Mouse (Mus musculus): ENCODE results near the gene Abhd8.

Abhd8 gene

DNA sequence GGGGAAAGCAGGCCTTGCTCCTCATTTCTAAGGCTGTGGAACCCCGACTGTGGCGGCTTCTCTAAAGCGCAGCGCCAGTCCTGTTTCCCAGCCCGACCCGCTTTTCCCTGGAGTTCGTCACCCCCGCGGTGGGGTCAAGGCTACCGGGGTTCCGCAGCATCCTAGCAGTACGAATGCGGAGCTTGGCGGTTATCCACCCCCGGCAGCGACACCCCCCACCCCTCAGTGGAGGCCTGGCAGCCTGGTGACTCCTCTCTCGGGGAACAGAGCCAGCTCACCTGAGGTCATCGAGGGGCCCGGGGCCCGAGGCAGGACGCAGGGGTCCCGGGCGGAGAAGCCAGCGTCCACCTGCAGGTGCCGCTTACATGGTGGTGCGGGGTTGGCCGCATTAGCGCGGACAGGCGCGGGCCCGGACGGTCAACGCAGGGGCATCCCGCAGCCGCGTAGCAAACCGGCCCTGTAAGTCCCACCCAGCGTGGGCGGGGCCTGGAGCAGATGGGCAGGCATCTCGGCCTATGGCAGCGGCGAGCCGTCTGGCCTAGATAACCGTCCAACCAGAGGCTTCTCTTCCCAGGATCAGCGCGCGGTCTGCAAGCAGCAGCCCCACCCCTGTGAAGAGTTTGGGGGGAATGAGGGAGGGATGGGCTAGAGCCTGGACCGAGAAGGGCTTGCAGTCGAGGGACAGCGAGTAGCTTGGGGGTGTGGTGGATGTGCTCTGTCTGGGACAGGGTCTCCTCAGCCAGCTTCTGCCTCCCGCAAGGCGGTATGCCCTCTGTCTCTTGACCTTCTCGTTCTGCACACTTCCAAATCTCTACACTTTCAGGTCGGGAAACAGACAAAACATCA lies at the start of gene Abhd8:
Gene Abhd8 (minus strand): TSS at position 468 of the 846 bp plus-strand sequence.
- peak; percentile 98 to 99 for DNase-seq (ENCODE audit: inconsistent age in 2 of 2, low spot score in 1 of 2)

DNA sequence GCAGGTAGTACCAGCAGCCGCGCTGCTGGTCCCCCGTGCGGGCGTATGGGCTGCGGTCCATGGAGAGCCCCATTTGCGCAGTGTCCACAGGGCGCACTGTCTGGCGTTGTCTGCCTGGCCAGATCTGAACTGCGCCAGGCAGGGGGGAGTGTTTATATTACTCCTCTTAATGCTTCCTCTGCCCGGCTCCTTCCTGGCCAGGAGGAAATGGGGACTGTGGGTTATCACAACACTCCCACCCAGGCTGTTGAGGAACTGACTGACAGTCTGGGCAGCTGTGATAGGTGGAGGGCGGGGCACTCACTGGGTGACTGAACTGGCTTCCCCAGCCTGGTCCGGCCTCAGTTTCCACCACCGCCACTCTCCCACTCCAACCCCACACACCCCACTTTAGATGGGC lies 48.2 kb upstream of the Abhd8 start, which contains the start of gene Plvap:
Gene Plvap (minus strand): TSS at position 109 of the 400 bp plus-strand sequence.
- DNase-seq (ENCODE audit: inconsistent age in 2 of 2, low spot score in 1 of 2): peak in 1 of 2 experiments; percentile 64

DNA sequence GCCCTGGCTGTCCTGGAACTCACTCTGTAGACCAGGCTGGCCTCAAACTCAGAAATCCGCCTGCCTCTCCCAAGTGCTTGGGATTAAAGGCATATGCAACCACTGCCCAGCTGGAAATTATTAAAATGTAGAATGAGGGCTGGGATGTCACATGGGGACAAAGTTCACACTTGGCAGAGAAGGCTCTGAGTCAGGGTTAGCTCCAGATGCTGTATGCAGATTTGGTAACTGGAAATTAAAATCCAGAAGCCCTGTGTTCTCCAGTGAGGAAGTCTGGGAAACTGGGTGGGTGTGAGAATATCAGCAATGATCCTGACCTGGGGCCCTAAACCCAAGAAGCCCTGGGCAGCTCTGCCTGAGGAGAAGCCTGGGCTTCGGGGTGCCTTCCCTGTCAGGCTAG lies 45.9 kb upstream of the Abhd8 start:
- DNase-seq (ENCODE audit: inconsistent age in 2 of 2, low spot score in 1 of 2): no peak

DNA sequence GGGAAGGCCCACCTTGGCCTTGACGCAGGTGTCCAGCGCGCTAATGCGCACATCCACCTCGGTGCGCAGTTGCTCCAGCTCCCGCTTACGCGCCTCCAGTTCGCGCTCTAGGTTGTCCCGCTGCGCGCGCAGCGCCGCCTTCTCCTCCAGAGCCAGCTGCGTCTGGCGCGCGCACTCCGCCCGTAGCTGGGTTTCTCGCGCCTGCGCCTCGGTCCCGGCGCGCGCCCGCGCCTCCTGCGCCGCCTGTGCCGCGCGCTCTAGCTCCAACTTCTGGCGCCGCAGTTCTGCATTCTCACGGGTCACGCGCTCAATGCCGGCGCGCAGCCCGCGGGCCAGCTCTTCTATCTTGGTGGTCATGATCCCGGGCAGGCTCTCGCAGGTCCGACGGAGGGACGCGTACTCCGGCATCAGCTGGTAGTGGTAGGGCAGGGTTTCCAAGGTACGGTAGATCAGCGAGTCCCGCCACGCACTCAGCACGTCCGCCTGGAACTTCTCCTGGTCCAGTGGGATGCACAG lies 44.2 kb upstream of the Abhd8 start:
- peak; percentile 78 to 92 for DNase-seq (ENCODE audit: inconsistent age in 2 of 2, low spot score in 1 of 2)

DNA sequence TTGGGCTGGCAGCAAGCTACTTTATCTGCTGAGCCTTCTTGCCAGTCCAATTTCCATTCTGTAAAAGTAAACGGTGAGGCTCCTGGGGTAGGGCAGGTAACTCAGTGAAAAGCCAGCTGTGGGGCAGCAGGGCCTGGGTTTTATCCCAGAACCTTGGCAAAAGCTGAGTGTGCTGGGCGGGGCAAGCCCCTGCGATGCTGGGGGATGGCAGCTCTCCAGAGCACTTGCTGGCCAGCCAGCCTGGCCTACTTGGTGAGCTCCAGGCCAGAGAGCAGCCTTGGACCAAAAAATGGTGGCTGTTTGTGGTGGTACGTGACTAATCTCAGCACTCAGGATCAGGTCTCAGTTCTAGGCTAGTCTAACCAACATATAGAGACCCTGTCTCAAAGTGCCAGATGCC lies 42.5 kb upstream of the Abhd8 start:
- peak in 1 of 2 experiments; percentile 73 for DNase-seq (ENCODE audit: inconsistent age in 2 of 2, low spot score in 1 of 2)

DNA sequence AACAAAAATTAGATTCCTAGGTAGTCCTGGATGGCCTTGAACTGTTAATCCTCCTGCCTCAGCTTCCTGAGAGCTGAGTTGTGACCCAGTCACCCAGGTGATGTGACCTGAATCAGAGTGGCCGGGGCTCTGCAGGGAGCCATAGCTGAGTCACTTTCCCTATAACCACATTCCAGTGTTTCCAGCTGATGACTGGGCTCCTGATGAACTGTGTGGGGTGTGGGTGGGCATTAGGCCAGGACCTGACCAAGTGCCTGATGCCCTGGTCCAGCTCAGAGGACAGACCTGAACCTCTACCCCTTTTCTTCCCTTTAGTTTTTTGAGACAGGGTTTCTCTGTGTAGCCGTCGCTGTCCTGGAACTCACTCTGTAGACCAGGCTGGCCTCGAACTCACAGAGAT lies 41.9 kb upstream of the Abhd8 start:
- no peak for DNase-seq (ENCODE audit: inconsistent age in 2 of 2, low spot score in 1 of 2)

DNA sequence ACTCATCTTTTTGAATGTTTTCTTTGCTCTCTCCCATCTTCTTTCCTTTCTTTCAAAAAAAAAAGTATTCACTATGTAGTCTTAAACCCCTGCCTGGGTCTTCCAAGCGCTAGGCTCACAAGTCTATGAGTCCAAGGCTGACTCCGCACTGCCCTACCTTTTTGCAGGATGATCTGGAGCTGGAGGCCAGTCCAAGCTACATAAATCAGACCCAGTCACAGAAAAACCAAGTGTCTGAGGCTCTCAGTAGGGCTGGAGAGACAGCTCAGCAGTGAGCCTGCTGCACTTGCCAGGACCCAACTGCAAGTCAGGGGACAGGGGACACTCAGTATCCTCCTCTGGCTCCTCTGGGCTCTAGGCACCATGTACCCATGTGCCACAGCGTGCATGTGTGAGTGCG lies 40.9 kb upstream of the Abhd8 start:
- peak in 1 of 2 experiments; percentile 70 for DNase-seq (ENCODE audit: inconsistent age in 2 of 2, low spot score in 1 of 2)

DNA sequence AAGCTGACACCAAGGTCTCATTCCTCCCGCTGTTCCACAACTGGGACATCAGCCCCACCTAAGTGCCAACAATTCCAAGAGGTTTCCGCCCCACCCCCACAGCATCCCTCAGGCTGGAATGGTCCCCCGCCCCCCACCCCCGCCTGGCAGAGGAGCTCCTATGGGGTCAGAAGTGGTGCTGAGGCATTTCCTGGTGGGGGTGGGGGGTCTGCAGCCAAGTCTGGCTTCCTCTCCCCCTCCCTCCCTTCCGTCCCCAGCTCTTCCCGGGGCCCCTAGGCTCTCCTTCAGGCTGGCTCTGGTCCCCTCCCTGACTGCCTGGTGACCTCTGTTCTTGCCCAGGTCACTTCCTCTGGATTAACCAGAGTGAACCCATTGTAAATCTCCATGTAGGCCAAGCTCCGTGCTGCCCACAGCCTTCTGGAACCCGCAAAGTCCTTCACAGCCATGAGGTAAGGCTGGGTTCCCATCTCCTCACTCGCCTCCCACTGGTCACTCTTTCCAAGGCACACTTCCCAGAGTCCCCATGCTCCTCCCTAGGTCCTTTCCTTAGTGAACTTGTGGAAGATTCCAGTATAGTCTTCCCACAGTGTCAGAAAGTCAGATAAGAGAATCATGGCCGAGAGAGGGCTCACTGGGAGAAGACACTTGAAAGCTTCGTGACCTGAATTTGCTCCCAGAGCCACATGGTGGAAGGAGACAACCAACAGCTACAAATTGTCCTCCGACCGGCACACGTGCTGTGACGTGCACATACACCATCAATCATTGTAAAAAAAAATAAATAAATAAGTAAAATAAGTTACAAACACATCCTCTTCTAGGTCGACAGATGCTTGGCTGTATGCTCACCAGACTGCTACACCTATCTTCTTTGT lies 35.6 kb upstream of the Abhd8 start:
- DNase-seq (ENCODE audit: inconsistent age in 2 of 2, low spot score in 1 of 2): peak; percentile 49 to 72

DNA sequence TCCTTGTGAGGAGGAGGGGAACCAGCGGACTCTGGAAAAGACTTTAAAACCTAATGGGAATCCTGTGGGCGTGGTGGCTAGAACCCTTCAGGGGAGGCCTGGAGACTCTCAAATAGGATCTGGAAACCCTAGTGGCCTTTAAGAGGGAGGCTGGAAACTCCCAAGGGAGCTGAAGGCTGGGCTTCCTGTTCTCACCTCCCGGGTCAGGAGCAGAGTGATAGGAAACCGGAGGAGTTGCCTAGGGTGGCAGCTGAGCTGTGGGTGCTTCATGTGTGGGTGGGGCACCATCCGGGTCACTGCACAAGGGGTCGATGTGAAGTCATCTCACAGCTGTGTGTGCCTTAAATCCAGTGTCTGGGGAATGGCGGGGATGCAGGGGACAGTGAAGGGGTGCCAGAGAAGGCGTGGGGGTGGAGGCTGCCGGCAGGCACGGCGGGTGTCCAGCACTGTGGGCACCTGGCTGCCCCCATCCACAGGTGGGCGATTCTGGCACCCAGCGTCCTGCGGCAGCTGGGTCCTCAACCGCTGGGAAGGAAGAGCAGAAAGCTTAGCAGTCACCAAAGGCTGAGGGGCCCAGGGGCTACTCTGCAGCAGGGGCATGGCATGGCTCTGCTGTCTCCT lies 34.5 kb upstream of the Abhd8 start:
- DNase-seq (ENCODE audit: inconsistent age in 2 of 2, low spot score in 1 of 2): peak; percentile 67 to 79

DNA sequence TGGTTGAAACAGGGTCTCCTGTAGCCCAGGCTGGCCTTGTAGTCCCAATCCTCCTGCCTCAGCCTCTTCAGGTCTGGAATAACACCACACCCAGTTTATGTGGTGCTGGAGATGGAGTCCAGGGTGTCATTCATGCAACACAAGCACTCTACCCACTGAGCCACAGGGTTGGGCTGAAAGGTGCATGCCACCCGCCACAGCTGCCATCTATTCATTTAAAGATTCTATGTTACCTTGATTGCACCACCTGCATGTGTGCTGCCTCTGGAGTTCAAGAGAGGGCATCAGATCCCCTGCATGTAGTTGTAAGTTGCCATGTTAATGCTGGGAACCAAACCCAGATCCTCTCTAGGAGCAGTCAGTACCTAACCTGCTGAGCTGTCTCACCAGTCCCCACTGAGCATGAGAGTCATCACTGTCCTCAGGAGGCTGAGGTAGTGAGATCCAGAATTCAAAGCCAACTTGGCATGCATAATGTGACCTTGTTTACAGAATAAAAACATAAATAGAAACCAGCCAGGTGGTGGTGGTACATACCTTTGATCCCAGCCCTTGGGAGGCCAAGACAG lies 33.7 kb upstream of the Abhd8 start:
- DNase-seq (ENCODE audit: inconsistent age in 2 of 2, low spot score in 1 of 2): peak in 1 of 2 experiments; percentile 63

DNA sequence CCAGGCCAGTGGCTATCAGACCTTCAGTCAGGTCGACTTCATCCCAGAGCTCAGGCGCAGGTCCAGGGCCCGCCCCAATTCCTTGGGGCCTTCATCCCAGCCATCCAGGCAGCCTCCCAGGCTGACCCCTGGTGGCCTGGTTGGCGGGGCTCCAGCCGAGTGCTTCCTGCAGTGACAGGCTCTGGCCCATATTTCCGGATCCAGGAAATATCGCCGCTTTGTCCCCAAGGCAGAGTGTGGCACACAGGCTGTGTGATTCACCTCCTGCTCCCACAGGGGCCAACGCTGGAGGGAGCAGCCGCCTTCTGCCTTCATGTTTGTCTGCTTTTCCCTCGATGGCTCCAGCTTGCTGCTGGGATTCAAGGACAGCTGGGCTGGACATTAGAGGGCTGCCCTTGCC lies 33.0 kb upstream of the Abhd8 start:
- peak; percentile 94 to 98 for DNase-seq (ENCODE audit: inconsistent age in 2 of 2, low spot score in 1 of 2)

DNA sequence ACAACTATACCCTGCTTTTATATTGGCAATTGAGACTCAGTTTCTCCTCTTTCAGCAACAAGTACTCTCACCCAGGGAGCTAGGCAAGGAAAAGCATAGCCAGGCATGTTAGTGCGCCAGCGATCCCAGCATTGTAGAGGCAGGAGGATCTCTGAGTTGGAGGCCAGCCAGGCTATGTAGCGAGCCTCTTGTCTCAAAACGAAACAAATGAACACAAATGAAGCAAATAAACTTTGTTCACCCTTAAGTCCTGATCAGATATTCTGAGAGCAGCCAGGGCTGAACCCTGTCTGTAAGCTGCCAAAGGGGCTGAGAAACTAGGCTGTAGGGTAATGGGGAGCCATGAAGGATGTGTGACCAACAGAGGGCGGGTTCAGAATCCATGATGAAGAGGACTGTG lies 32.4 kb upstream of the Abhd8 start:
- DNase-seq (ENCODE audit: inconsistent age in 2 of 2, low spot score in 1 of 2): peak; percentile 31 to 71

DNA sequence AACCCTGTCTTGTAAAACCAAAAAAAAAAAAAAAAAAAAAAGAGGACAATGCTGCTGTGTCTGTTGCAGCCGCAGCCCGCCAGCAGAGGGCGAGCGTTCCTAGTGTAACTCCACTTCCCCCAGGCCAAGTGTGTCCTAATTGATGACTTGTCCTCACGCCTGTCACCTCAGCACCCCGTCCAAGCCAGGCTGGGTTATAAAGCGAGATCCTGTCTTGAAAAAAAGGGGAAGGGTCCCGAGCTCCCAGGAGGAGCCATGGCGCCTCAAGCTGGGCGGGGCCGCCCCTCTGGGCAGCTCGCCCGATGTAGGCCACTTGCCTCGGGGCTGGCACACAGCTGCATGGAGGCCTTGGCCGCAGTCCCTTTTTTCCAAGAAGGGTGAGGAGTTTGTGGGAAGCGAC lies 31.6 kb upstream of the Abhd8 start:
- DNase-seq (ENCODE audit: inconsistent age in 2 of 2, low spot score in 1 of 2): peak; percentile 85 to 96

DNA sequence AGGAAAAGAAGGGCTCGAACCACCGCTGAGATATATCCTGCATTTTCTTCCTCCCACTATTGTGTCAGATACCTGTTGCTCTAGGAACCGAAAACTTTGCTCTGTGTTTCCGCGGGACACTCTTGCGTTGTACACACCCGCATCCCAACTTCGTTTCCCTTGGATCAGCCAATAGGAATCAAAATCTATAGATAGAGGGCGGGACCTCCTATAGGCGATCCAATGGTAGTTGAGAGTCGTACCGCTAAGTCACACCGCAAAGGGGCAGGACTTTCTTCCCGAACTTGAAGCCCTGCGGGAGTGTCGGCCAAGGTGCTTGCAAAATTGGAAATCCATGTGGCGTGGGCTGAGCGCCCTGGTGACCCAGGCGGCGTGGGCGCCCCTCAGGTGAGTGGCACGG lies 25.0 kb upstream of the Abhd8 start:
- DNase-seq (ENCODE audit: inconsistent age in 2 of 2, low spot score in 1 of 2): peak; percentile 88 to 97

DNA sequence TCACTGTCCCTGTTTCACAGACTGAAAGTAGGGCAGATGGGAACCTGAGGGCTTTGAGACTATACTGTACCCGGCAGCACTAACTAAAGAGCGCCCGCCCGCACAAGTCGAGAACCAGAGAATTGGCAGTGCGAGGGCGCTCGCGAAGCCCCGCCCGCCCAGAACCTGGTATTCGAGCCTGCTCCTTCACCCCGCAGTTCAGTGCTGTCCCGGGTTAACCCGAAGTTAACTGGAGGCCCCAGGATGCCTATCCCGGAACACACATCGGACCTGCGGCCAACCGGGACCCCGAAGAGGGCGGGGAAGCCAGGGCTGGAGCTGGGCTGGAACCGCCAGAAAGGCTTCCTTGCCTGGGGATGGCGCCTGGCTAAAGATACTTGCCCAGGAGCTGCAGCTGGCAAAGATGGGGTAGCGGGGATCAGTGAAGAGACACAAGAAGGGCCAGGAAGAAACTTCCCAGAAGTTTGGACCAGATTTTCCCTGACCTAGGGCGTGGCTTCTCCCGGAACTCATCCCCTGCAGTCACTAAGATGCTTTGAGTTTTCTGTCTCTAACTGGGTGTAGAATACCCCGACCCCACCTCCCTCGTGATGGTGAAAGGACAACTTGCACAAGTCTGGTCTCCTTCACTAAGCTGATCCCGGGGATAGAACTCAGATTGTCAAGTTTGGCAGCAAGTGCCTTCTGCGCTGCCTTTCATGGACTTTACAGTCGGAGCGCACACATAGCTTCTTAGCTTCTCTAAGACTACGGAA lies 24.4 kb upstream of the Abhd8 start, which contains the start of gene Gtpbp3:
Gene Gtpbp3 (plus strand): TSS at position 413 of the 755 bp plus-strand sequence.
- DNase-seq (ENCODE audit: inconsistent age in 2 of 2, low spot score in 1 of 2): peak; percentile 88 to 95

DNA sequence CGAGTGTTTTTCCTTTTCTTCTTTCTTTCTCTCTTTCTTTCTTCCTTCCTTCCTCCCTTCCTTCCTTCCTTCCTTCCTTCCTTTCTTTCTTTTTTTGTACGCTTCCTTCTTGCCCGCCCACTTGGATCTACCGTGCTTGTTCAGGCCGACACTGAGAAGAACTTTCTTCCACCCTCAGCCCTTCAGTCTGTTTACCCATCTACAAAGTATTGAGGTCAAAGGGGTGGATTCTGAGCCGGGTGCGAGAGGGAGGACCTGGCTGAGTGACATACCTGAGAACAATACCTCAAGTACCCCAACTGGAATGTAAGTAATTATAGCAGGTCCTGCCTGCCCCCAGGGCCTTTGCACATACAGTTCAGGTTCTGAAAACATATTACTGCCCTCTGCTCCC lies 22.7 kb upstream of the Abhd8 start:
- DNase-seq (ENCODE audit: inconsistent age in 2 of 2, low spot score in 1 of 2): peak in 1 of 2 experiments; percentile 63

DNA sequence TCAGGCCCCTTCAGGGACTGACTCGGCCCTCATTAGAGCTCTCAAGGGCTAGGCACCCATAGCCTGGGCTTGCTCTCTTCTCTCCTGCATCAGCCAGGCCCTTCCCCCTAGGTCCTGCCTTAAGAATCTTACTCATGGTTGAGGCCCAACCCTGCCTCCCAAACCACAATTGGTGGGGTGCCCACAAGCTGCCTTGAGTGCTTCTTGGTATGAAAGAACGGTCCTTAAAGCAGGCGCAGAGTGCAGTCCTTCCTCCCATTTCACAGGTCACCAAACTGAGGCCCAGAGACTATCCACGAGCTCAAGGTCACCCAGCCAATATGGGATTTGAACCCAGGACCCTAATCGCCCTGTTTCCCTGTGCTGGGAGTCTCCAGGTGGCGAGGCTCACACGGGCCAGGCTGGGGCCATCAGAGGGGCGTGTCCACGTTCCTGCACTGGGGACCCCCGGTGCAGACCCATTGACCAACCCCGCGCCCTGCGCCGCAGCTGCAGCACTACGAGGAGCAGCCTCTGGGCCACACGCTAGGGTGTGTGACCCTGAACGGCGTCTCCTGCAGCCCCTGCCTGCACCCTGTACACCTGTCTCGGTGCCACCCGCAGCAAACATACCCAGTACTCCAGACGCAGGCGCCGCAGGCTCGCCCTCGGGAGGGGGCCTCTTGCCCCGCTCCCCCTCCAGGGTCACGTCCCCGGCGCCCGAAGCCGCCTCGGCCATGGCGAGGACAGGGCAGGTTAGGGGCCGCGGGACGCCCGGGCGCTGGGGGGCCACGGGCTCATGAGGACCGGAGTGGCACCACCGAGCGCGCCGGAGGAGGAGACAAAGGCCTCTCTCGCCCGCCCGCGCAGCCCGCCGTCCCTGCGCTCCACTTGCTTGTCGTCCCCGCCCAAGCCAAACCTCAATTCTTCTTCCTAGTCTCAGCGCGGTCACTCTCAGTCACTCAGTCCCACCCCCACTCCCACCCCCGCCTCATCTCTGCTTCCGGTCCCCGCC lies 22.0 kb upstream of the Abhd8 start, which contains the start of gene Ano8:
Gene Ano8 (minus strand): TSS at position 822 of the 994 bp plus-strand sequence.
- DNase-seq (ENCODE audit: inconsistent age in 2 of 2, low spot score in 1 of 2): peak; percentile 86 to 95

DNA sequence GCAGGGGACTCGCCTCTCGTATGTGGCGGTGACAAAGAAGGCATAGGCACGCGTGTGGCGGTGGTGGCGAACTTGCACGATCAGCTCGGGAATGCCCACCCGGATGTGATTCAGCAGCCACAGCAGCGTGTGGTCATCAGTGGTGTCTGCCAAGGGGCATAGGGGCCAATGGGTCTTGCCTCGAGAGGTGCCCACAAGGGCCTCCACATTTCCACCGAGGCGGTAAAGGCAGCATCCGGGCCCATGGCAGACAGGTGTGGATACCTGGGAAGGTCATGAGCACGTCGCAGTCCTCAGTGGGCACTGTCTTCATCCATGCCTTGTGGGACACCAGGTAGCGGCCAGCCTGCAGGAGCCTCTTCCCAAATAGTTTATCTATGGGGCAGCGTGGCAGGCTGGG lies 21.3 kb upstream of the Abhd8 start:
- peak in 1 of 2 experiments; percentile 43 for DNase-seq (ENCODE audit: inconsistent age in 2 of 2, low spot score in 1 of 2)

DNA sequence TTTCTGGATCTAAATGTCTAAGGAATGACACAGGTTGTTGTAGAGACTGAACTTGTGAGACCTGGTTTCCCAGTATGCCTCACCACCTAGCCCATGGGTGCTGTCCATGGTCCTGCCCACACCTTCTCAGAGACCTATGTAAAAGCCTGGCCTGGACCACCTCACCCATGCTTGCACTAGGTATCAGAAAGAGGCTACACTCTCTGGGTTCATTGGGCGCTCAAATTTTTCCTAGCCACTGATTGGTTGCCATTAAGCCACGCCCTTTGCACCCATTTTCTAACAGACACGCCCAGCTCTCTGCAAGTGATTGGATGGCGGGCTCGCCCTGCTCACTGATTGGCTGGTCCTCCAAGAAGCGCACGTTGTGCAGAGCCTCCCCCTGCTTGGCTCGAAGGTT lies 20.5 kb upstream of the Abhd8 start:
- DNase-seq (ENCODE audit: inconsistent age in 2 of 2, low spot score in 1 of 2): peak; percentile 20 to 64

All from adrenal gland, adult (tissue).